Mouse (Mus musculus) MEL (cell line): Measurements from ENCODE around the gene Fbln2.

Source experiments
- BHLHE40 ChIP-seq: IDR thresholded peaks from 2 replicates; pipeline ENCODE4 v1.6.1; 2012; ENCODE audit warnings: low read depth, mild to moderate bottlenecking, inconsistent platforms, low read length, improper control_type of control experiment, borderline replicate concordance
- CHD1 ChIP-seq: IDR thresholded peaks from 2 replicates; pipeline ENCODE4 v1.6.1; 2012; ENCODE audit warnings: low read depth, mild to moderate bottlenecking, inconsistent platforms, low read length, improper control_type of control experiment
- CHD2 ChIP-seq: IDR thresholded peaks from 2 replicates; pipeline ENCODE4 v1.6.1; 2011; ENCODE audit warnings: low read length, improper control_type of control experiment
- CTCF ChIP-seq, 3 experiments: IDR thresholded peaks in 2 of 3; conservative IDR thresholded peaks in 1 of 3; 2 replicates each; pipeline ENCODE4 v1.5.1; 2011 to 2012; ENCODE audit warnings: low read length in 3 of 3, low read depth in 2 of 3, mild to moderate bottlenecking in 2 of 3, improper control_type of control experiment in 1 of 3, inconsistent platforms in 1 of 3, mixed read lengths in 1 of 3, moderate library complexity in 1 of 3; ENCODE audit not compliant: control insufficient read depth in 1 of 3, insufficient read depth in 1 of 3, poor library complexity in 1 of 3, severe bottlenecking in 1 of 3
- EP300 ChIP-seq, 2 experiments: IDR thresholded peaks; 2 replicates each; pipeline ENCODE4 v1.6.1; 2011; ENCODE audit warnings: improper control_type of control experiment in 2 of 2, low read length in 2 of 2, low read depth in 1 of 2, mild to moderate bottlenecking in 1 of 2
- GATA1 ChIP-seq: IDR thresholded peaks from 2 replicates; pipeline ENCODE4 v1.6.1; 2011; ENCODE audit warnings: low read depth, low read length, improper control_type of control experiment
- MAX ChIP-seq: IDR thresholded peaks from 2 replicates; pipeline ENCODE4 v1.6.1; 2011; ENCODE audit warnings: low read length, improper control_type of control experiment
- MYC ChIP-seq: IDR thresholded peaks from 2 replicates; pipeline ENCODE4 v1.6.1; 2011; ENCODE audit warnings: low read depth, mild to moderate bottlenecking, low read length, improper control_type of control experiment, moderate library complexity
- POLR2A ChIP-seq, 2 experiments: IDR thresholded peaks; 2 replicates each; pipeline ENCODE4 v1.6.1; 2011 to 2012; ENCODE audit warnings: low read length in 2 of 2, mild to moderate bottlenecking in 2 of 2, control low read depth in 1 of 2, improper control_type of control experiment in 1 of 2, low read depth in 1 of 2, moderate library complexity in 1 of 2; ENCODE audit not compliant: control insufficient read depth in 1 of 2, insufficient read depth in 1 of 2, poor library complexity in 1 of 2
- POLR2AphosphoS5 ChIP-seq: IDR thresholded peaks from 2 replicates; pipeline ENCODE4 v1.6.1; 2012; ENCODE audit warnings: low read depth, borderline replicate concordance, mild to moderate bottlenecking, inconsistent platforms, low read length, moderate library complexity, mixed read lengths
- RAD21 ChIP-seq: IDR thresholded peaks from 2 replicates; pipeline ENCODE4 v1.6.1; 2011; ENCODE audit warnings: mild to moderate bottlenecking, low read depth, low read length, improper control_type of control experiment
- USF1 ChIP-seq: IDR thresholded peaks from 2 replicates; pipeline ENCODE4 v1.6.1; 2014; ENCODE audit warnings: low read depth, mild to moderate bottlenecking, inconsistent platforms, low read length, improper control_type of control experiment, moderate library complexity
- ZC3H11A ChIP-seq: IDR thresholded peaks from 2 replicates; pipeline ENCODE4 v1.6.1; 2012; ENCODE audit warnings: low read depth, mild to moderate bottlenecking, inconsistent platforms, low read length, improper control_type of control experiment
- ZMIZ1 ChIP-seq: IDR thresholded peaks from 2 replicates; pipeline ENCODE4 v1.6.1; 2012; ENCODE audit warnings: low read depth, mild to moderate bottlenecking, inconsistent platforms, low read length, improper control_type of control experiment, moderate library complexity

DNA sequence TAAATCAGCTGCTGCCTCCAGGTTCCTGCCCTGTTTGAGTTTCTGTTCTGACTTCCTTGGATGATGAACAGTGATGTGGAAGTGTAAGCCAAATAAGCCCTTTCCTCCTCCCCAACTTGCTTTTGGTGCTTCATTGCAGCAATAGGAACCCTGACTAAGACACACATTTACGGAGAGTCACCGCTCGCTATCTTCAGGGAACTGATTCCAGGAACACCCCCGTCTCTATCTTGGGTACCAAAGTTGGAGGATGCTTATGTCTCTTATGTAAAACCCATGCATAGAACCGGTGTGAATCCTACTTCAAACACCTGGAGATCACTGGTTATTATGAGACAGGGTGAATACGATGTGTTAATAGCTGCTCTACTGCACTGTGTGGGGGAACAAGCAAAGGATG is 31.1 kb downstream of the Fbln2 start:
- TF ChIP-seq ZMIZ1 (no peak), ZC3H11A (no peak), POLR2A (IDR thresholded peaks at IDR 0.05; ENCODE audit: control insufficient read depth in 1 of 2, insufficient read depth in 1 of 2, low read depth in 1 of 2, low read length in 2 of 2, poor library complexity in 1 of 2) (no peak), CTCF (IDR thresholded peaks at IDR 0.05 in 2 of 3, conservative IDR thresholded peaks at IDR 0.05 in 1 of 3; ENCODE audit: control insufficient read depth in 1 of 3, insufficient read depth in 1 of 3, low read depth in 2 of 3, low read length in 3 of 3, poor library complexity in 1 of 3, severe bottlenecking in 1 of 3) (no peak), GATA1 (no peak), MAX (no peak), CHD1 (no peak), CHD2 (no peak), POLR2AphosphoS5 (no peak), USF1 (no peak), EP300 (IDR thresholded peaks at IDR 0.05; ENCODE audit: low read depth in 1 of 2, low read length in 2 of 2) (no peak), RAD21 (no peak), BHLHE40 (no peak), MYC (no peak)
